Mouse (Mus musculus): ENCODE measurements around the gene B3gnt2.

- TF ChIP-seq CTCF (IDR thresholded peaks at IDR 0.05) (no peak), EP300 (IDR thresholded peaks at IDR 0.05) (no peak)
Measured at GRCm38 (mm10) chr11:22825548-22825947, 35.2 kb downstream of the B3gnt2 start.
